Mouse (Mus musculus): ENCODE measurements around the gene Rab40c.

DNA sequence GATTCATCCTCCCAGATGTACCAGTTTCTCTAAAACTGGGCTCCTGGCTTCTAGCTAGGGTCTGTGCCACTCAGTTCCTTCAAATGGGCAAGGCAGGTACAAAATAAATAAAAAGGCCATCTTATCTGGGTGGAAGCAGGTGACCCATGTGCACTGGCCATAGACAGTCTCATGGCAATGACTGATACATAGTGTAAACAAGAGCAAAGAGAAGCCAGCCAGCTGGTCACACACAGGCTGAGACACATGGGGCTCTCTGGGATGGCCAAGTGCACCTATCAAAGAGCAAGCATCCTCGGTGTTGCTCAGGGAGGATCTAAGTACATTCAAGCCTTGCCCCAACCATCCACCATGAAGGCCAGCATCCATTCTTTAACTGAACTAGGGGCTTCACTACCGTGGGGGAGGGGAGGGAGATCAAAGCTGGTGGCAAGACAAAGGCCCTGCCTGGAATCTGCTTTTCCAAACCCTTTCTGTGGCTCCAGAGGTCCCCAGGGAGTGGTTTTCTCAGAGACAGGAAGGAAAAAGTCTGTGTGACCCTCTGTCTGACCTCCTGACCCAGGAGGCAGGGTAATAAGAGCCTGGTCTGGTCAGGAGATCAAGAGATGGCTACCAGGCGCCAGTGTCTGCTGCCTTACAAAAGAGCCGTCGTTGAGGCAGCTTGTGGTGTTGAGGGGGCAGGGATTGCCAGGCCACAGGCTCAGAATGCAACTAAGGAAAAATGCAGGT lies 38.5 kb downstream of the Rab40c start:
- TF ChIP-seq CTCF (IDR thresholded peaks at IDR 0.05) (no peak), POLR2A (IDR thresholded peaks at IDR 0.05; ENCODE audit: insufficient read depth, low read depth, low read length) (0 out of 2 replicates have a peak, but pooled peaks have one; percentile 9), EP300 (IDR thresholded peaks at IDR 0.05; ENCODE audit: insufficient read depth, low read depth, low read length) (no peak)
